Mouse (Mus musculus): ENCODE measurements around the gene Slc22a20. TPM values are rescaled to one million over a fixed set of nuclear protein-coding genes. Genes with fewer than 3 reads are reported as not detected.

Slc22a20 gene
- polyA plus RNA-seq, 1 experiment from 2014 or later = not detected

- Histone ChIP-seq H3K4me3 (no peak overlapping the region), H3K36me3 (0 out of 2 replicates have a peak, but pooled peaks cover 11% of the 10 kb centered on the region), H3K4me2 (no peak overlapping the region), H3K9me3 (replicated peaks) (no peaks in the 10 kb centered on the region), H3K4me1 (replicated peaks) (peaks cover 21% of the 10 kb centered on the region), H3K9ac (no peak overlapping the region), H3K27ac (ENCODE audit: poor library complexity, severe bottlenecking) (no peak overlapping the region), H3K27me3 (replicated peaks) (no peaks in the 10 kb centered on the region)
- WGBS = 87% methylated on average over 12 of the region's 12 CpGs
- ATAC-seq (ENCODE audit: insufficient number of reproducible peaks, low FRiP score) = no peak
Observed at GRCm38 (mm10) chr19:5990033-5990432, 4.1 kb upstream of the Slc22a20 start.

- Histone ChIP-seq H3K4me1 (replicated peaks) (peaks cover 21% of the 10 kb centered on the region), H3K4me3 (no peak overlapping the region), H3K9ac (peak overlapping the region; percentile 6), H3K27ac (ENCODE audit: poor library complexity, severe bottlenecking) (no peak overlapping the region), H3K36me3 (0 out of 2 replicates have a peak, but pooled peaks cover 11% of the 10 kb centered on the region), H3K27me3 (replicated peaks) (no peaks in the 10 kb centered on the region), H3K4me2 (peak overlapping the region; percentile 44), H3K9me3 (replicated peaks) (no peaks in the 10 kb centered on the region)
- ATAC-seq (ENCODE audit: insufficient number of reproducible peaks, low FRiP score) = no peak
- WGBS = 73% methylated on average over 6 of the region's 6 CpGs
Observed at GRCm38 (mm10) chr19:5989585-5989984, 3.6 kb upstream of the Slc22a20 start.

GRCm38 (mm10) chr19:5988815-5989452 lies 3.0 kb upstream of the Slc22a20 start:
- whole genome bisulfite sequencing = 8% methylated on average over 13 of the region's 13 CpGs
- H3K4me3 ChIP-seq = peak overlapping the region; percentile 13; the same call in 1 of the 2 replicates
- no peaks in the 10 kb centered on the region for H3K27me3 ChIP-seq (replicated peaks)
- 0 out of 2 replicates have a peak, but pooled peaks cover 6% of the 10 kb centered on the region for H3K36me3 ChIP-seq
- peak overlapping the region; percentile 44 for H3K4me2 ChIP-seq
- peak; percentile 63; the same call in 1 of the 2 replicates for ATAC-seq (ENCODE audit: insufficient number of reproducible peaks, low FRiP score)
- H3K27ac ChIP-seq (ENCODE audit: poor library complexity, severe bottlenecking) = peak overlapping the region; percentile 62
- H3K9me3 ChIP-seq (replicated peaks) = no peaks in the 10 kb centered on the region
- H3K4me1 ChIP-seq (replicated peaks) = peaks cover 21% of the 10 kb centered on the region
- peak overlapping the region; percentile 6 for H3K9ac ChIP-seq

GRCm38 (mm10) chr19:5988027-5988814 lies 2.3 kb upstream of the Slc22a20 start:
- Histone ChIP-seq H3K36me3 (0 out of 2 replicates have a peak, but pooled peaks cover 6% of the 10 kb centered on the region), H3K4me1 (replicated peaks) (peaks cover 21% of the 10 kb centered on the region), H3K9me3 (replicated peaks) (no peaks in the 10 kb centered on the region), H3K27ac (ENCODE audit: poor library complexity, severe bottlenecking) (peak overlapping the region; percentile 62; the same call in 1 of the 2 replicates), H3K9ac (peak overlapping the region; percentile 6), H3K4me3 (0 out of 2 replicates have a peak overlapping the region, but pooled peaks have one; percentile 13), H3K4me2 (peak overlapping the region; percentile 44), H3K27me3 (replicated peaks) (no peaks in the 10 kb centered on the region)
- no peak for ATAC-seq (ENCODE audit: insufficient number of reproducible peaks, low FRiP score)
- WGBS = 47% methylated on average over 5 of the region's 5 CpGs

GRCm38 (mm10) chr19:5980477-5980876 lies 5.5 kb downstream of the Slc22a20 start:
- 76% methylated on average over 9 of the region's 9 CpGs for WGBS
- Histone ChIP-seq H3K9me3 (replicated peaks) (no peaks in the 10 kb centered on the region), H3K9ac (no peak overlapping the region), H3K4me2 (no peak overlapping the region), H3K27ac (ENCODE audit: poor library complexity, severe bottlenecking) (no peak overlapping the region), H3K4me3 (no peak overlapping the region), H3K4me1 (replicated peaks) (no peaks in the 10 kb centered on the region), H3K27me3 (replicated peaks) (no peaks in the 10 kb centered on the region), H3K36me3 (no peaks in the 10 kb centered on the region)
- ATAC-seq (ENCODE audit: insufficient number of reproducible peaks, low FRiP score) = no peak

GRCm38 (mm10) chr19:5977717-5978116 lies 8.2 kb downstream of the Slc22a20 start:
- H3K4me1 ChIP-seq (replicated peaks) = no peaks in the 10 kb centered on the region
- H3K9me3 ChIP-seq (replicated peaks) = no peaks in the 10 kb centered on the region
- no peak overlapping the region for H3K4me3 ChIP-seq
- WGBS = 82% methylated on average over 3 of the region's 3 CpGs
- no peak overlapping the region for H3K4me2 ChIP-seq
- H3K36me3 ChIP-seq = no peaks in the 10 kb centered on the region
- no peaks in the 10 kb centered on the region for H3K27me3 ChIP-seq (replicated peaks)
- no peak for ATAC-seq (ENCODE audit: insufficient number of reproducible peaks, low FRiP score)
- no peak overlapping the region for H3K9ac ChIP-seq
- no peak overlapping the region for H3K27ac ChIP-seq (ENCODE audit: poor library complexity, severe bottlenecking)

- Histone ChIP-seq H3K9me3 (replicated peaks) (no peaks in the 10 kb centered on the region), H3K4me2 (no peak overlapping the region), H3K9ac (no peak overlapping the region), H3K4me1 (replicated peaks) (no peaks in the 10 kb centered on the region), H3K36me3 (no peaks in the 10 kb centered on the region), H3K4me3 (no peak overlapping the region), H3K27me3 (replicated peaks) (0 out of 2 replicates have a peak, but pooled peaks cover 8% of the 10 kb centered on the region), H3K27ac (ENCODE audit: poor library complexity, severe bottlenecking) (no peak overlapping the region)
- 69% methylated on average over 4 of the region's 4 CpGs for WGBS
- ATAC-seq (ENCODE audit: insufficient number of reproducible peaks, low FRiP score) = no peak
Observed at GRCm38 (mm10) chr19:5975676-5976075, 10.3 kb downstream of the Slc22a20 start.

- Histone ChIP-seq H3K36me3 (no peaks in the 10 kb centered on the region), H3K4me1 (replicated peaks) (no peaks in the 10 kb centered on the region), H3K4me2 (no peak overlapping the region), H3K9me3 (replicated peaks) (no peaks in the 10 kb centered on the region), H3K27me3 (replicated peaks) (0 out of 2 replicates have a peak, but pooled peaks cover 8% of the 10 kb centered on the region), H3K27ac (ENCODE audit: poor library complexity, severe bottlenecking) (no peak overlapping the region), H3K9ac (no peak overlapping the region), H3K4me3 (no peak overlapping the region)
- whole genome bisulfite sequencing = 74% methylated on average over 4 of the region's 4 CpGs
- no peak for ATAC-seq (ENCODE audit: insufficient number of reproducible peaks, low FRiP score)
Observed at GRCm38 (mm10) chr19:5975112-5975511, 10.8 kb downstream of the Slc22a20 start.

- H3K36me3 ChIP-seq = no peaks in the 10 kb centered on the region
- 75% methylated on average over 10 of the region's 10 CpGs for WGBS
- H3K4me3 ChIP-seq = no peak overlapping the region
- H3K27me3 ChIP-seq (replicated peaks) = 0 out of 2 replicates have a peak, but pooled peaks cover 8% of the 10 kb centered on the region
- no peak for ATAC-seq (ENCODE audit: insufficient number of reproducible peaks, low FRiP score)
- H3K4me1 ChIP-seq (replicated peaks) = peaks cover 21% of the 10 kb centered on the region
- H3K27ac ChIP-seq (ENCODE audit: poor library complexity, severe bottlenecking) = no peak overlapping the region
- no peaks in the 10 kb centered on the region for H3K9me3 ChIP-seq (replicated peaks)
- H3K4me2 ChIP-seq = no peak overlapping the region
- H3K9ac ChIP-seq = no peak overlapping the region
Observed at GRCm38 (mm10) chr19:5967664-5968063, 18.3 kb downstream of the Slc22a20 start.

- WGBS = 48% methylated on average over 6 of the region's 6 CpGs
- H3K4me3 ChIP-seq = no peak overlapping the region
- peaks cover 27% of the 10 kb centered on the region for H3K4me1 ChIP-seq (replicated peaks)
- 0 out of 2 replicates have a peak overlapping the region, but pooled peaks have one; percentile 1 for H3K9ac ChIP-seq
- 0 out of 2 replicates have a peak, but pooled peaks have one; percentile 49 for ATAC-seq (ENCODE audit: insufficient number of reproducible peaks, low FRiP score)
- no peak overlapping the region for H3K4me2 ChIP-seq
- 0 out of 2 replicates have a peak, but pooled peaks cover under 1% of the 10 kb centered on the region for H3K36me3 ChIP-seq
- no peaks in the 10 kb centered on the region for H3K27me3 ChIP-seq (replicated peaks)
- H3K27ac ChIP-seq (ENCODE audit: poor library complexity, severe bottlenecking) = no peak overlapping the region
- H3K9me3 ChIP-seq (replicated peaks) = no peaks in the 10 kb centered on the region
Observed at GRCm38 (mm10) chr19:5966786-5967185, 19.2 kb downstream of the Slc22a20 start.

GRCm38 (mm10) chr19:5965910-5966309 lies 20.0 kb downstream of the Slc22a20 start:
- peaks cover 32% of the 10 kb centered on the region for H3K4me1 ChIP-seq (replicated peaks)
- no peak for ATAC-seq (ENCODE audit: insufficient number of reproducible peaks, low FRiP score)
- WGBS = 86% methylated on average over 2 of the region's 2 CpGs

More at GRCm38 (mm10) chr19:5965910-5966309, 20.0 kb downstream of the Slc22a20 start:
- Histone ChIP-seq H3K27me3 (replicated peaks) (no peaks in the 10 kb centered on the region), H3K4me3 (no peak overlapping the region), H3K27ac (ENCODE audit: poor library complexity, severe bottlenecking) (no peak overlapping the region), H3K9me3 (replicated peaks) (no peaks in the 10 kb centered on the region), H3K36me3 (0 out of 2 replicates have a peak, but pooled peaks cover 7% of the 10 kb centered on the region), H3K4me2 (no peak overlapping the region), H3K9ac (no peak overlapping the region)
